In genomic region chr13:104542759-104543141, GRCm38 (mm10) we compare ENCODE assay signal across 18 mouse cellular contexts.
A peak's percentile ranks its signal among the peaks of the same experiment; 100 is the strongest.
DNase-seq lines count a peak whose midpoint lies in the region; ATAC-seq lines count a peak whose summit lies in the region.
"Had no signal": no experiment of that assay in that cellular context is flagged by ENCODE, and none has a peak within 500 bp of the region (broad histone marks: within the 10 kb centered on the region; RNA-seq: fewer than 3 reads in every experiment).

No protein-coding gene starts in this region.

- no peak overlapping the region for H3K9ac ChIP-seq in embryonic facial prominence, embryonic 13.5 days
- H3K9ac ChIP-seq in lung, embryonic 15.5 days: no peak overlapping the region
- no peak overlapping the region for H3K9ac ChIP-seq in midbrain, embryonic 14.5 days (replicated peaks; ENCODE audit: low read length)
- H3K9ac ChIP-seq: hindbrain, embryonic 15.5 days; liver, embryonic 13.5 days; midbrain, embryonic 13.5 days had no signal

- 67% methylated on average over 4 of the region's 4 CpGs for WGBS in embryonic facial prominence, embryonic 13.5 days
- 74% methylated on average over 4 of the region's 4 CpGs for WGBS in embryonic facial prominence, embryonic 10.5 days
- 45% methylated on average over 4 of the region's 4 CpGs for WGBS in lung, embryonic 15.5 days
- 73% methylated on average over 4 of the region's 4 CpGs for WGBS in limb, embryonic 10.5 days
- WGBS in midbrain, embryonic 14.5 days: 76% methylated on average over 4 of the region's 4 CpGs

- no peaks in the 10 kb centered on the region for H3K27me3 ChIP-seq in embryonic facial prominence, embryonic 13.5 days
- H3K27me3 ChIP-seq in embryonic facial prominence, embryonic 10.5 days (replicated peaks; ENCODE audit: low read depth, poor library complexity, severe bottlenecking): no peaks in the 10 kb centered on the region
- no peaks in the 10 kb centered on the region for H3K27me3 ChIP-seq in lung, embryonic 15.5 days
- H3K27me3 ChIP-seq in limb, embryonic 10.5 days (ENCODE audit: low read depth, poor library complexity, severe bottlenecking): no peaks in the 10 kb centered on the region
- no peaks in the 10 kb centered on the region for H3K27me3 ChIP-seq in midbrain, embryonic 14.5 days (ENCODE audit: control insufficient read depth, insufficient read depth, low read length)
- H3K27me3 ChIP-seq: hindbrain, embryonic 15.5 days; liver, embryonic 13.5 days; megakaryocyte, embryonic 14.5 days; midbrain, embryonic 13.5 days had no signal

- no peak for ATAC-seq in embryonic facial prominence, embryonic 13.5 days (ENCODE audit: insufficient number of reproducible peaks, insufficient read depth, low FRiP score, low TSS enrichment, low read depth)
- ATAC-seq in lung, embryonic 15.5 days (ENCODE audit: borderline replicate concordance, extremely low read depth, low FRiP score, low TSS enrichment): peak; percentile 25; the same call in 1 of the 2 replicates
- ATAC-seq in granulocyte monocyte progenitor cell, adult 5-6 weeks (replicated peaks; ENCODE audit: poor library complexity, severe bottlenecking): no peak
- ATAC-seq in midbrain, embryonic 14.5 days (ENCODE audit: low FRiP score, low TSS enrichment): no peak
- ATAC-seq: midbrain, embryonic 13.5 days had no signal

- H3K4me1 ChIP-seq in embryonic facial prominence, embryonic 13.5 days: peaks cover 24% of the 10 kb centered on the region
- peaks cover 26% of the 10 kb centered on the region for H3K4me1 ChIP-seq in embryonic facial prominence, embryonic 10.5 days
- H3K4me1 ChIP-seq in lung, embryonic 15.5 days: peaks cover 3% of the 10 kb centered on the region; the same call in 1 of the 2 replicates
- H3K4me1 ChIP-seq in limb, embryonic 10.5 days: peaks cover 21% of the 10 kb centered on the region
- no peaks in the 10 kb centered on the region for H3K4me1 ChIP-seq in midbrain, embryonic 14.5 days (ENCODE audit: control insufficient read depth, insufficient read depth, low read length)
- H3K4me1 ChIP-seq: hindbrain, embryonic 15.5 days; midbrain, embryonic 13.5 days had no signal

- no peaks in the 10 kb centered on the region for H3K36me3 ChIP-seq in embryonic facial prominence, embryonic 13.5 days
- no peaks in the 10 kb centered on the region for H3K36me3 ChIP-seq in embryonic facial prominence, embryonic 10.5 days (replicated peaks)
- H3K36me3 ChIP-seq in lung, embryonic 15.5 days: no peaks in the 10 kb centered on the region
- H3K36me3 ChIP-seq in limb, embryonic 10.5 days: no peaks in the 10 kb centered on the region
- H3K36me3 ChIP-seq in midbrain, embryonic 14.5 days (ENCODE audit: control insufficient read depth, insufficient read depth, low read length): no peaks in the 10 kb centered on the region
- H3K36me3 ChIP-seq: hindbrain, embryonic 15.5 days; liver, embryonic 13.5 days; midbrain, embryonic 13.5 days had no signal

- peak overlapping the region; percentile 44; the same call in 1 of the 2 replicates for H3K27ac ChIP-seq in embryonic facial prominence, embryonic 13.5 days
- H3K27ac ChIP-seq in embryonic facial prominence, embryonic 10.5 days (replicated peaks): no peak overlapping the region
- peak overlapping the region; percentile 65 for H3K27ac ChIP-seq in lung, embryonic 15.5 days
- peak overlapping the region; percentile 67; the same call in 1 of the 2 replicates for H3K27ac ChIP-seq in limb, embryonic 10.5 days
- H3K27ac ChIP-seq in midbrain, embryonic 14.5 days (replicated peaks; ENCODE audit: low read depth, low read length): no peak overlapping the region
- H3K27ac ChIP-seq: hindbrain, embryonic 15.5 days; liver, embryonic 13.5 days; midbrain, embryonic 13.5 days had no signal

- H3K4me2 ChIP-seq in embryonic facial prominence, embryonic 13.5 days: no peak overlapping the region
- H3K4me2 ChIP-seq in lung, embryonic 15.5 days: no peak overlapping the region
- no peak overlapping the region for H3K4me2 ChIP-seq in midbrain, embryonic 14.5 days (ENCODE audit: low read length)
- H3K4me2 ChIP-seq: hindbrain, embryonic 15.5 days; liver, embryonic 13.5 days; midbrain, embryonic 13.5 days had no signal

- H3K9me3 ChIP-seq in embryonic facial prominence, embryonic 13.5 days: no peaks in the 10 kb centered on the region
- H3K9me3 ChIP-seq in embryonic facial prominence, embryonic 10.5 days: no peaks in the 10 kb centered on the region
- no peaks in the 10 kb centered on the region for H3K9me3 ChIP-seq in lung, embryonic 15.5 days
- no peaks in the 10 kb centered on the region for H3K9me3 ChIP-seq in limb, embryonic 10.5 days (replicated peaks)
- no peaks in the 10 kb centered on the region for H3K9me3 ChIP-seq in midbrain, embryonic 14.5 days (ENCODE audit: control insufficient read depth, low read length)
- H3K9me3 ChIP-seq: hindbrain, embryonic 15.5 days; liver, embryonic 13.5 days; midbrain, embryonic 13.5 days had no signal

- H3K4me3 ChIP-seq in embryonic facial prominence, embryonic 13.5 days: no peak overlapping the region
- H3K4me3 ChIP-seq in embryonic facial prominence, embryonic 10.5 days: no peak overlapping the region
- no peak overlapping the region for H3K4me3 ChIP-seq in lung, embryonic 15.5 days
- no peak overlapping the region for H3K4me3 ChIP-seq in limb, embryonic 10.5 days
- H3K4me3 ChIP-seq in midbrain, embryonic 14.5 days (replicated peaks; ENCODE audit: low read depth, low read length): no peak overlapping the region
- H3K4me3 ChIP-seq: hindbrain, embryonic 15.5 days; liver, embryonic 13.5 days; megakaryocyte, embryonic 14.5 days; midbrain, embryonic 13.5 days had no signal

- no peak for DNase-seq in embryonic facial prominence, embryonic 10.5 days (ENCODE audit: low spot score)
- no peak for DNase-seq in lung, postnatal 36 days
- no peak for DNase-seq in limb, embryonic 10.5 days (ENCODE audit: low spot score)
- no peak for DNase-seq in midbrain, embryonic 14.5 days
- DNase-seq: adrenal gland, postnatal 10 days; cerebellum, adult 9-10 months; kidney, adult 2 months; liver, embryonic 13.5 days; lung, postnatal 14 days; spleen, adult 18-20 months; thymus, adult 18-20 months; thymus, postnatal 36 days had no signal

Comparison
In these comparisons a context has a peak if more than half of its experiments do, and no peak if none do; other contexts are left out.
1. H3K27ac ChIP-seq: peak in embryonic facial prominence, embryonic 13.5 days (single experiment), lung, embryonic 15.5 days (single experiment) and limb, embryonic 10.5 days (single experiment); none in embryonic facial prominence, embryonic 10.5 days (single experiment) and midbrain, embryonic 14.5 days (single experiment).